Mouse (Mus musculus) midbrain, embryonic 14.5 days (tissue): ENCODE measurements at regions not wholly inside any gene's neighbourhood (a gene's known extent, or its start where the extent isn't known, plus 50 kb on each side); places are given as distances from the start of the nearest gene placed in this dataset.

Experiments
- ATAC-seq: fragments of 200-750 bp; cut with Nextera tagmentation; 2 replicates; pipeline ENCODE4 v1.8.0; 2017; ENCODE audit warnings: moderate number of reproducible peaks, moderate library complexity; ENCODE audit not compliant: low FRiP score, low TSS enrichment
- DNase-seq: peaks from one replicate; pipeline ENCODE4 v3.0.0-alpha.2; 2015
- H3K27ac ChIP-seq: fragments of 300-500 bp; sonication (generic); replicated peaks from 2 replicates; pipeline ENCODE4 v1.5.1; 2014; ENCODE audit warnings: mild to moderate bottlenecking, low read depth, low read length, moderate library complexity
- H3K27me3 ChIP-seq: fragments of 300-500 bp; sonication (generic); 2 replicates; pipeline ENCODE4 v1.6.1; 2014; ENCODE audit warnings: low read length, control low read depth, mixed read lengths; ENCODE audit not compliant: control insufficient read depth, insufficient read depth
- H3K36me3 ChIP-seq: fragments of 300-500 bp; sonication (generic); 2 replicates; pipeline ENCODE4 v1.6.1; 2014; ENCODE audit warnings: low read length, control low read depth; ENCODE audit not compliant: control insufficient read depth, insufficient read depth
- H3K4me1 ChIP-seq: fragments of 300-500 bp; sonication (generic); 2 replicates; pipeline ENCODE4 v1.6.1; 2014; ENCODE audit warnings: mild to moderate bottlenecking, antibody characterized with exemption, low read length, control low read depth; ENCODE audit not compliant: control insufficient read depth, insufficient read depth
- H3K4me2 ChIP-seq: fragments of 300-500 bp; sonication (generic); 2 replicates; pipeline ENCODE4 v1.6.1; 2014; ENCODE audit warnings: mild to moderate bottlenecking, low read length, moderate library complexity
- H3K4me3 ChIP-seq: fragments of 300-500 bp; sonication (generic); replicated peaks from 2 replicates; pipeline ENCODE4 v1.5.1; 2014; ENCODE audit warnings: low read depth, low read length
- H3K9ac ChIP-seq: fragments of 300-500 bp; sonication (generic); replicated peaks from 2 replicates; pipeline ENCODE4 v1.6.1; 2014; ENCODE audit warnings: mild to moderate bottlenecking, low read length, moderate library complexity
- H3K9me3 ChIP-seq: fragments of 300-500 bp; sonication (generic); 2 replicates; pipeline ENCODE4 v1.6.1; 2016; ENCODE audit warnings: low read length, control low read depth, mixed read lengths; ENCODE audit not compliant: control insufficient read depth
- WGBS: fragments of 180-500 bp; shearing (Covaris S2); extraction: QIAGEN DNeasy Blood & Tissue Kit; methylation state at CpG from one replicate; pipeline ENCODE4 v1.1.7; 2014; 5-methylcytosine and 5-hydroxymethylcytosine counted together

- no peaks in the 10 kb centered on the region for H3K27me3 ChIP-seq
- 70% methylated on average over 5 of the region's 5 CpGs for WGBS
- no peak overlapping the region for H3K4me2 ChIP-seq
- ATAC-seq (no peak), DNase-seq (no peak)
- H3K27ac ChIP-seq = no peak overlapping the region
- H3K4me1 ChIP-seq = no peaks in the 10 kb centered on the region
- H3K4me3 ChIP-seq = no peak overlapping the region
- H3K9me3 ChIP-seq = no peaks in the 10 kb centered on the region
- H3K36me3 ChIP-seq = no peaks in the 10 kb centered on the region
- H3K9ac ChIP-seq = no peak overlapping the region
Observed at GRCm38 (mm10) chr1:166735545-166735944, 53.9 kb upstream of the Fmo9 start.

GRCm38 (mm10) chr1:166738029-166738428, 56.4 kb upstream of the Fmo9 start:
- Histone ChIP-seq H3K9ac (no peak overlapping the region), H3K4me3 (no peak overlapping the region), H3K4me2 (no peak overlapping the region), H3K27me3 (no peaks in the 10 kb centered on the region), H3K36me3 (no peaks in the 10 kb centered on the region), H3K9me3 (no peaks in the 10 kb centered on the region), H3K27ac (no peak overlapping the region), H3K4me1 (no peaks in the 10 kb centered on the region)
- DNase-seq (peak; percentile 77), ATAC-seq (no peak; the same call in 1 of the 2 replicates)
- 0% methylated on average over 2 of the region's 2 CpGs for WGBS

GRCm38 (mm10) chr1:166750236-166750635, 68.6 kb upstream of the Fmo9 start:
- DNase-seq = no peak
- no peak for ATAC-seq
- H3K4me2 ChIP-seq = no peak overlapping the region

GRCm38 (mm10) chr1:166750777-166751176, 69.1 kb upstream of the Fmo9 start:
- Histone ChIP-seq H3K9ac (no peak overlapping the region), H3K27me3 (no peaks in the 10 kb centered on the region), H3K4me2 (no peak overlapping the region), H3K9me3 (no peaks in the 10 kb centered on the region), H3K4me1 (no peaks in the 10 kb centered on the region), H3K27ac (no peak overlapping the region), H3K36me3 (no peaks in the 10 kb centered on the region), H3K4me3 (no peak overlapping the region)
- 84% methylated on average over 4 of the region's 4 CpGs for WGBS
- ATAC-seq (no peak), DNase-seq (no peak)

More at GRCm38 (mm10) chr1:166750236-166750635, 68.6 kb upstream of the Fmo9 start:
- H3K4me3 ChIP-seq = no peak overlapping the region
- H3K27ac ChIP-seq = no peak overlapping the region
- WGBS = 64% methylated on average over 4 of the region's 4 CpGs
- no peaks in the 10 kb centered on the region for H3K36me3 ChIP-seq
- H3K9ac ChIP-seq = no peak overlapping the region
- H3K4me1 ChIP-seq = no peaks in the 10 kb centered on the region
- no peaks in the 10 kb centered on the region for H3K27me3 ChIP-seq
- H3K9me3 ChIP-seq = no peaks in the 10 kb centered on the region

GRCm38 (mm10) chr1:166751436-166751835, 69.8 kb upstream of the Fmo9 start:
- Histone ChIP-seq H3K4me2 (no peak overlapping the region), H3K4me1 (no peaks in the 10 kb centered on the region), H3K4me3 (no peak overlapping the region), H3K9ac (no peak overlapping the region), H3K36me3 (no peaks in the 10 kb centered on the region), H3K27me3 (no peaks in the 10 kb centered on the region), H3K27ac (no peak overlapping the region), H3K9me3 (no peaks in the 10 kb centered on the region)
- WGBS = 95% methylated on average over 3 of the region's 3 CpGs
- DNase-seq (no peak), ATAC-seq (no peak)

- Histone ChIP-seq H3K4me1 (no peaks in the 10 kb centered on the region), H3K4me3 (no peak overlapping the region), H3K4me2 (no peak overlapping the region), H3K9ac (no peak overlapping the region), H3K27me3 (no peaks in the 10 kb centered on the region), H3K9me3 (no peaks in the 10 kb centered on the region), H3K36me3 (no peaks in the 10 kb centered on the region), H3K27ac (no peak overlapping the region)
- 90% methylated on average over 6 of the region's 6 CpGs for WGBS
- DNase-seq (no peak), ATAC-seq (no peak)
Observed at GRCm38 (mm10) chr1:166752990-166753709, 71.5 kb upstream of the Fmo9 start.

GRCm38 (mm10) chr1:166758987-166759386, 77.3 kb upstream of the Fmo9 start:
- Histone ChIP-seq H3K4me1 (no peaks in the 10 kb centered on the region), H3K27me3 (no peaks in the 10 kb centered on the region), H3K9me3 (no peaks in the 10 kb centered on the region), H3K36me3 (no peaks in the 10 kb centered on the region), H3K4me3 (no peak overlapping the region), H3K4me2 (no peak overlapping the region), H3K27ac (no peak overlapping the region), H3K9ac (no peak overlapping the region)
- DNase-seq (no peak), ATAC-seq (no peak)
- WGBS = 72% methylated on average over 2 of the region's 2 CpGs

GRCm38 (mm10) chr1:166773114-166773513, 91.5 kb upstream of the Fmo9 start:
- H3K4me2 ChIP-seq = no peak overlapping the region
- H3K36me3 ChIP-seq = no peaks in the 10 kb centered on the region
- no peak for ATAC-seq
- peaks cover 4% of the 10 kb centered on the region; the same call in 1 of the 2 replicates for H3K9me3 ChIP-seq
- 84% methylated on average over 1 of the region's 1 CpGs for WGBS
- no peaks in the 10 kb centered on the region for H3K27me3 ChIP-seq
- DNase-seq = peak; percentile 15
- H3K27ac ChIP-seq = no peak overlapping the region
- H3K4me1 ChIP-seq = no peaks in the 10 kb centered on the region
- no peak overlapping the region for H3K4me3 ChIP-seq
- H3K9ac ChIP-seq = no peak overlapping the region

- no peak overlapping the region for H3K27ac ChIP-seq
- no peaks in the 10 kb centered on the region for H3K27me3 ChIP-seq
- ATAC-seq = no peak
- H3K9ac ChIP-seq = no peak overlapping the region
- H3K4me3 ChIP-seq = no peak overlapping the region
- no peaks in the 10 kb centered on the region for H3K9me3 ChIP-seq
- peak; percentile 83 for DNase-seq
- 64% methylated on average over 1 of the region's 1 CpGs for WGBS
- H3K36me3 ChIP-seq = no peaks in the 10 kb centered on the region
- H3K4me1 ChIP-seq = no peaks in the 10 kb centered on the region
- no peak overlapping the region for H3K4me2 ChIP-seq
Observed at GRCm38 (mm10) chr1:166782106-166782505, 100.5 kb upstream of the Fmo9 start.
